Mouse (Mus musculus): Measurements from ENCODE around the gene Olfr669. TPM values are rescaled to one million over a fixed set of nuclear protein-coding genes. Genes with fewer than 3 reads are reported as not detected.
"Not testable (repeated sequence)": the region's sequence is repeated elsewhere in the genome, so short reads cannot be mapped to it uniquely, and the experiment has no call there.

The Olfr669 gene
- polyA plus RNA-seq (2012; ENCODE audit: insufficient read depth, insufficient read length, missing spikeins): not detected in 2 replicates

- no peak within 1 kb of the TSS for H3K4me3 ChIP-seq (ENCODE audit: insufficient read depth, low read length)
- H3K27ac ChIP-seq (ENCODE audit: insufficient read depth, low read depth, low read length): no peak within 1 kb of the TSS
- no peak for TF ChIP-seq POLR2A (IDR thresholded peaks at IDR 0.05; ENCODE audit: borderline replicate concordance, low read depth, low read length)
- TF ChIP-seq CTCF (IDR thresholded peaks at IDR 0.05; ENCODE audit: low read depth, low read length): no peak
- H3K4me1 ChIP-seq (ENCODE audit: control insufficient read depth, insufficient read depth, low read length): no peaks in the 10 kb centered on the region
Measured at GRCm38 (mm10) chr7:104933940-104934339, at the start of gene Olfr669. Gene Olfr669, plus strand, starts transcription at chr7:104934240.

- no peak within 1 kb of the TSS for H3K4me3 ChIP-seq (ENCODE audit: insufficient read depth, low read length)
- H3K4me1 ChIP-seq (ENCODE audit: control insufficient read depth, insufficient read depth, low read length): no peaks in the 10 kb centered on the region
- H3K27ac ChIP-seq (ENCODE audit: insufficient read depth, low read depth, low read length): no peak within 1 kb of the TSS
- TF ChIP-seq POLR2A (IDR thresholded peaks at IDR 0.05; ENCODE audit: borderline replicate concordance, low read depth, low read length): no peak
- no peak for TF ChIP-seq CTCF (IDR thresholded peaks at IDR 0.05; ENCODE audit: low read depth, low read length)
Measured at GRCm38 (mm10) chr7:104895852-104896251, 38.2 kb upstream of the Olfr669 start, which contains the start of gene Olfr666. Gene Olfr666, minus strand, starts transcription at chr7:104895952.

GRCm38 (mm10) chr7:104921382-104921781 is 12.7 kb upstream of the Olfr669 start, which contains the start of gene Olfr667:
Gene Olfr667, minus strand, starts transcription at chr7:104921482.
- H3K4me1 ChIP-seq (ENCODE audit: control insufficient read depth, insufficient read depth, low read length): no peaks in the 10 kb centered on the region
- H3K4me3 ChIP-seq (ENCODE audit: insufficient read depth, low read length): no peak within 1 kb of the TSS
- no peak within 1 kb of the TSS for H3K27ac ChIP-seq (ENCODE audit: insufficient read depth, low read depth, low read length)
- TF ChIP-seq CTCF (IDR thresholded peaks at IDR 0.05; ENCODE audit: low read depth, low read length) (no peak), POLR2A (IDR thresholded peaks at IDR 0.05; ENCODE audit: borderline replicate concordance, low read depth, low read length) (no peak)

GRCm38 (mm10) chr7:104927957-104928356 is 6.1 kb upstream of the Olfr669 start, which contains the start of gene Olfr668:
Gene Olfr668, minus strand, starts transcription at chr7:104928057.
- TF ChIP-seq CTCF (IDR thresholded peaks at IDR 0.05; ENCODE audit: low read depth, low read length) (no peak), POLR2A (IDR thresholded peaks at IDR 0.05; ENCODE audit: borderline replicate concordance, low read depth, low read length) (no peak)
- H3K4me3 ChIP-seq (ENCODE audit: insufficient read depth, low read length): no peak within 1 kb of the TSS
- no peak within 1 kb of the TSS for H3K27ac ChIP-seq (ENCODE audit: insufficient read depth, low read depth, low read length)
- H3K4me1 ChIP-seq (ENCODE audit: control insufficient read depth, insufficient read depth, low read length): no peaks in the 10 kb centered on the region

- H3K27ac ChIP-seq (ENCODE audit: insufficient read depth, low read depth, low read length); H3K4me3 ChIP-seq (ENCODE audit: insufficient read depth, low read length); H3K4me1 ChIP-seq (ENCODE audit: control insufficient read depth, insufficient read depth, low read length): not testable (repeated sequence)
Measured at GRCm38 (mm10) chr7:104950234-104950633, 16.2 kb downstream of the Olfr669 start.

- H3K27ac ChIP-seq (ENCODE audit: insufficient read depth, low read depth, low read length): no peak within 1 kb of the TSS
- no peak for TF ChIP-seq POLR2A (IDR thresholded peaks at IDR 0.05; ENCODE audit: borderline replicate concordance, low read depth, low read length)
- no peak for TF ChIP-seq CTCF (IDR thresholded peaks at IDR 0.05; ENCODE audit: low read depth, low read length)
- H3K4me3 ChIP-seq (ENCODE audit: insufficient read depth, low read length): no peak within 1 kb of the TSS
- H3K4me1 ChIP-seq (ENCODE audit: control insufficient read depth, insufficient read depth, low read length): no peaks in the 10 kb centered on the region
Measured at GRCm38 (mm10) chr7:104962520-104962919, 28.5 kb downstream of the Olfr669 start, which contains the start of gene Olfr670. Gene Olfr670, minus strand, starts transcription at chr7:104962620.

- H3K4me3 ChIP-seq (ENCODE audit: insufficient read depth, low read length); H3K4me1 ChIP-seq (ENCODE audit: control insufficient read depth, insufficient read depth, low read length); H3K27ac ChIP-seq (ENCODE audit: insufficient read depth, low read depth, low read length): not testable (repeated sequence)
Measured at GRCm38 (mm10) chr7:104972507-104972906, 38.5 kb downstream of the Olfr669 start.

GRCm38 (mm10) chr7:104979026-104979425 is 45.0 kb downstream of the Olfr669 start, which contains the start of gene Olfr671:
Gene Olfr671, minus strand, starts transcription at chr7:104979126.
- TF ChIP-seq POLR2A (IDR thresholded peaks at IDR 0.05; ENCODE audit: borderline replicate concordance, low read depth, low read length): no peak
- no peak for TF ChIP-seq CTCF (IDR thresholded peaks at IDR 0.05; ENCODE audit: low read depth, low read length)
- no peak within 1 kb of the TSS for H3K27ac ChIP-seq (ENCODE audit: insufficient read depth, low read depth, low read length)
- H3K4me1 ChIP-seq (ENCODE audit: control insufficient read depth, insufficient read depth, low read length): no peaks in the 10 kb centered on the region
- H3K4me3 ChIP-seq (ENCODE audit: insufficient read depth, low read length): no peak within 1 kb of the TSS

Other genes starting within 250 kb of the Olfr669 start
- gene Olfr661, start 247.7 kb upstream of the Olfr669 start, polyA plus RNA-seq (2012; ENCODE audit: insufficient read depth, insufficient read length, missing spikeins): not detected in 2 replicates
- gene Usp17le, start 156.8 kb upstream of the Olfr669 start, polyA plus RNA-seq (2012; ENCODE audit: insufficient read depth, insufficient read length, missing spikeins): not detected in 2 replicates
- gene Usp17lb, start 91.6 kb upstream of the Olfr669 start, polyA plus RNA-seq (2012; ENCODE audit: insufficient read depth, insufficient read length, missing spikeins): not detected in 2 replicates
- not detected in 2 replicates for gene Usp17la, start 77.2 kb upstream of the Olfr669 start, polyA plus RNA-seq (2012; ENCODE audit: insufficient read depth, insufficient read length, missing spikeins)
- not detected in 2 replicates for gene Olfr665, start 56.2 kb upstream of the Olfr669 start, polyA plus RNA-seq (2012; ENCODE audit: insufficient read depth, insufficient read length, missing spikeins)
- gene Olfr666, start 38.3 kb upstream of the Olfr669 start, polyA plus RNA-seq (2012; ENCODE audit: insufficient read depth, insufficient read length, missing spikeins): not detected in 2 replicates
- gene Olfr667, start 12.8 kb upstream of the Olfr669 start, polyA plus RNA-seq (2012; ENCODE audit: insufficient read depth, insufficient read length, missing spikeins): not detected in 2 replicates
- not detected in 2 replicates for gene Olfr668, start 6.2 kb upstream of the Olfr669 start, polyA plus RNA-seq (2012; ENCODE audit: insufficient read depth, insufficient read length, missing spikeins)
- not detected in 2 replicates for gene Olfr670, start 28.4 kb downstream of the Olfr669 start, polyA plus RNA-seq (2012; ENCODE audit: insufficient read depth, insufficient read length, missing spikeins)
- gene Olfr671, start 44.9 kb downstream of the Olfr669 start, polyA plus RNA-seq (2012; ENCODE audit: insufficient read depth, insufficient read length, missing spikeins): not detected in 2 replicates
- gene Olfr672, start 67.8 kb downstream of the Olfr669 start, polyA plus RNA-seq (2012; ENCODE audit: insufficient read depth, insufficient read length, missing spikeins): not detected in 2 replicates
- gene Olfr675, start 94.2 kb downstream of the Olfr669 start, polyA plus RNA-seq (2012; ENCODE audit: insufficient read depth, insufficient read length, missing spikeins): not detected in 2 replicates
- not detected in 2 replicates for gene Olfr676, start 98.5 kb downstream of the Olfr669 start, polyA plus RNA-seq (2012; ENCODE audit: insufficient read depth, insufficient read length, missing spikeins)
- not detected in 2 replicates for gene Olfr677, start 117.1 kb downstream of the Olfr669 start, polyA plus RNA-seq (2012; ENCODE audit: insufficient read depth, insufficient read length, missing spikeins)
- not detected in 2 replicates for gene Olfr678, start 130.2 kb downstream of the Olfr669 start, polyA plus RNA-seq (2012; ENCODE audit: insufficient read depth, insufficient read length, missing spikeins)
- gene Olfr679, start 147.0 kb downstream of the Olfr669 start, polyA plus RNA-seq (2012; ENCODE audit: insufficient read depth, insufficient read length, missing spikeins): not detected in 2 replicates
- not detected in 2 replicates for gene Olfr680-ps1, start 158.6 kb downstream of the Olfr669 start, polyA plus RNA-seq (2012; ENCODE audit: insufficient read depth, insufficient read length, missing spikeins)
- not detected in 2 replicates for gene Olfr681, start 182.6 kb downstream of the Olfr669 start, polyA plus RNA-seq (2012; ENCODE audit: insufficient read depth, insufficient read length, missing spikeins)
- gene Olfr683, start 212.8 kb downstream of the Olfr669 start, polyA plus RNA-seq (2012; ENCODE audit: insufficient read depth, insufficient read length, missing spikeins): not detected in 2 replicates
- not detected in 2 replicates for gene Olfr684, start 229.4 kb downstream of the Olfr669 start, polyA plus RNA-seq (2012; ENCODE audit: insufficient read depth, insufficient read length, missing spikeins)

All from bone marrow macrophage, adult 2 months (primary cell).